Comparison of ENCODE assay signal across 21 mouse cellular contexts in the genomic region with DNA sequence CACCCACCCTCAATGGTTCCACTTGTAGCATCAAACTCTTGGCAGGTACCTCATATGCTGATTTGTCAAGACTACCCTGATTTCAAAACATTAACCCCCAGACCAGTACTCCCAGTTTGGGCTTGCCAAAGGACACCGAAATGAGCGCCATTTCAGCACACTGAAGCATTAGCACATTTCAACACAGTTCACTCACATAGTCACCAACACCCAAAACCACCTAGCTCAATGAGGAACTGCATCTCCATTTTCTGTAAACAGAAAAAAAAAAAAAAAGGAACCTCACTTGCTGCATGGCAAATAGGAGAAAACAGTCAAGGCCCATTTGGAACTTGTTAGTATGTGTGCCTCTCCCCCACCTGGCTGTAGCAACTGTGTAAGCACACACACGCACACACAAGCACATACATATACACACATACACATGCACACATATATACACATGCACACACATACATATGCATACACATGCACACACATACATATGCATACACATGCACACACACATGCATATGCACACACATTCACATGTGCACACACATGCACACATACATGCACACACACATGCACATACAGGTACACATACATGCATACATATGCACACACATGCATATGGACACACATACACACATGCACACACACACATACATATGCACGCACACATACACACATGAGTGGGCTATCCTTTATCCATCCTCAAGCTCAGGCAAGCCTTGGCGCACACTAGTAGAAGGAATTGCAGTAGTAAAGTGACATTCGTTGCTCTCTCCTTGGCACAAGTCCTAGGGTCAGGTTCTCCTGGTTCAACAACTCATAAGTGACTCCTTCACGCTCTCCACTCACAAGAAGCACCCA. TPM values are rescaled to one million over a fixed set of nuclear protein-coding genes. Genes with fewer than 3 reads are reported as not detected.
DNase-seq lines count a peak whose midpoint lies in the region; ATAC-seq and TF ChIP-seq lines count a peak whose summit lies in the region.
"Had no signal": no experiment of that assay in that cellular context is flagged by ENCODE, and none has a peak within 500 bp of the region (broad histone marks: within the 10 kb centered on the region; RNA-seq: fewer than 3 reads in every experiment).

No protein-coding gene starts in this region.

- no peak overlapping the region for H3K9ac ChIP-seq in forebrain, embryonic 14.5 days (ENCODE audit: low read length)
- H3K9ac ChIP-seq in forebrain, embryonic 12.5 days, result no peak overlapping the region
- H3K9ac ChIP-seq in lung, embryonic 16.5 days (ENCODE audit: low read length), result no peak overlapping the region
- H3K9ac ChIP-seq: liver, embryonic 15.5 days; midbrain, embryonic 15.5 days; neural tube, embryonic 12.5 days had no signal

- H3K27me3 ChIP-seq in forebrain, embryonic 14.5 days (replicated peaks; ENCODE audit: control insufficient read depth, insufficient read depth, low read length), result no peaks in the 10 kb centered on the region
- H3K27me3 ChIP-seq in forebrain, embryonic 12.5 days, result no peaks in the 10 kb centered on the region
- H3K27me3 ChIP-seq in lung, embryonic 16.5 days (ENCODE audit: control insufficient read depth, insufficient read depth, low read depth, low read length), result no peaks in the 10 kb centered on the region
- no peaks in the 10 kb centered on the region for H3K27me3 ChIP-seq in megakaryocyte, embryonic 14.5 days (replicated peaks)
- H3K27me3 ChIP-seq: liver, embryonic 15.5 days; midbrain, embryonic 15.5 days; neural tube, embryonic 12.5 days had no signal

- no peak for DNase-seq in forebrain, embryonic 14.5 days (ENCODE audit: low spot score)
- DNase-seq in lung, adult 18-20 months, result no peak
- DNase-seq in urinary bladder, postnatal 14 days (ENCODE audit: low spot score), result no peak
- DNase-seq in layer of hippocampus, postnatal 14 days (ENCODE audit: low spot score in 2 of 2), result no peak
- DNase-seq: adrenal gland, postnatal 36 days; cerebellum, adult 11-12 months; kidney, adult 8-10 months; kidney, postnatal 4 days; layer of hippocampus, postnatal 36 days; spleen, adult 18-20 months; thymus, postnatal 25 days had no signal

- H3K27ac ChIP-seq in forebrain, embryonic 14.5 days (ENCODE audit: low read depth, low read length), result peak overlapping the region; percentile 50; the same call in 1 of the 2 replicates
- no peak overlapping the region for H3K27ac ChIP-seq in forebrain, embryonic 12.5 days
- no peak overlapping the region for H3K27ac ChIP-seq in lung, embryonic 16.5 days (ENCODE audit: low read length)
- peak overlapping the region; percentile 78; the same call in 1 of the 2 replicates for H3K27ac ChIP-seq in bone marrow, adult 2 months (ENCODE audit: control insufficient read depth, insufficient read depth, low read depth, low read length, poor library complexity)
- H3K27ac ChIP-seq: heart, embryonic 10.5 days; limb, embryonic 10.5 days; liver, embryonic 15.5 days; neural tube, embryonic 12.5 days had no signal

- no peaks in the 10 kb centered on the region for H3K9me3 ChIP-seq in forebrain, embryonic 14.5 days (replicated peaks; ENCODE audit: control insufficient read depth, low read length)
- no peaks in the 10 kb centered on the region for H3K9me3 ChIP-seq in forebrain, embryonic 12.5 days
- H3K9me3 ChIP-seq in lung, embryonic 16.5 days (ENCODE audit: control insufficient read depth, low read length), result no peaks in the 10 kb centered on the region
- peaks cover 3% of the 10 kb centered on the region; the same call in 1 of the 2 replicates for H3K9me3 ChIP-seq in megakaryocyte, embryonic 14.5 days
- H3K9me3 ChIP-seq: heart, embryonic 10.5 days; limb, embryonic 10.5 days; liver, embryonic 15.5 days; midbrain, embryonic 15.5 days; neural tube, embryonic 12.5 days had no signal

- ATAC-seq in forebrain, embryonic 14.5 days, result peak; percentile 15; the same call in 1 of the 2 replicates
- no peak for ATAC-seq in forebrain, embryonic 12.5 days (ENCODE audit: low FRiP score)
- 0 out of 2 replicates have a peak, but pooled peaks have one; percentile 10 for ATAC-seq in lung, embryonic 16.5 days (ENCODE audit: low read depth)

- H3K4me1 ChIP-seq in forebrain, embryonic 14.5 days (ENCODE audit: control insufficient read depth, insufficient read depth, low read length), result peaks cover 17% of the 10 kb centered on the region
- H3K4me1 ChIP-seq in forebrain, embryonic 12.5 days, result peaks cover 14% of the 10 kb centered on the region; the same call in 1 of the 2 replicates
- no peaks in the 10 kb centered on the region; the same call in 1 of the 2 replicates for H3K4me1 ChIP-seq in lung, embryonic 16.5 days (replicated peaks; ENCODE audit: control insufficient read depth, insufficient read depth, low read length)
- H3K4me1 ChIP-seq in bone marrow, adult 2 months (ENCODE audit: control insufficient read depth, insufficient read depth, low read length), result peaks cover 5% of the 10 kb centered on the region
- peaks cover 3% of the 10 kb centered on the region; the same call in 1 of the 2 replicates for H3K4me1 ChIP-seq in megakaryocyte, embryonic 14.5 days
- H3K4me1 ChIP-seq: heart, embryonic 10.5 days; liver, embryonic 15.5 days had no signal

- H3K4me3 ChIP-seq in forebrain, embryonic 14.5 days (ENCODE audit: low read depth, low read length), result no peak overlapping the region
- H3K4me3 ChIP-seq in forebrain, embryonic 12.5 days (replicated peaks), result no peak overlapping the region
- H3K4me3 ChIP-seq in lung, embryonic 16.5 days (ENCODE audit: low read length), result no peak overlapping the region
- no peak overlapping the region for H3K4me3 ChIP-seq in bone marrow, adult 2 months (replicated peaks; ENCODE audit: control insufficient read depth, low read depth, low read length)
- H3K4me3 ChIP-seq in megakaryocyte, embryonic 14.5 days (replicated peaks), result peak overlapping the region; percentile 80
- H3K4me3 ChIP-seq: heart, embryonic 10.5 days; limb, embryonic 10.5 days; liver, embryonic 15.5 days; midbrain, embryonic 15.5 days; neural tube, embryonic 12.5 days had no signal

- H3K4me2 ChIP-seq in forebrain, embryonic 14.5 days (ENCODE audit: low read length), result no peak overlapping the region
- H3K4me2 ChIP-seq in forebrain, embryonic 12.5 days, result no peak overlapping the region
- no peak overlapping the region for H3K4me2 ChIP-seq in lung, embryonic 16.5 days (ENCODE audit: low read depth, low read length)
- H3K4me2 ChIP-seq: liver, embryonic 15.5 days; midbrain, embryonic 15.5 days; neural tube, embryonic 12.5 days had no signal

- 73% methylated on average over 7 of the region's 7 CpGs for WGBS in forebrain, embryonic 14.5 days
- WGBS in forebrain, embryonic 12.5 days, result 83% methylated on average over 7 of the region's 7 CpGs
- WGBS in lung, embryonic 16.5 days, result 64% methylated on average over 7 of the region's 7 CpGs
- 56% methylated on average over 7 of the region's 7 CpGs for WGBS in bone marrow, adult 2 months

- TF ChIP-seq POLR2A in bone marrow, adult 2 months (IDR thresholded peaks at IDR 0.05; ENCODE audit: borderline replicate concordance, control insufficient read depth, low read depth, low read length), result no peak

- TF ChIP-seq CTCF in bone marrow, adult 2 months (IDR thresholded peaks at IDR 0.05; ENCODE audit: control insufficient read depth, insufficient read depth, low read length), result no peak

- H3K36me3 ChIP-seq in forebrain, embryonic 14.5 days (ENCODE audit: control insufficient read depth, insufficient read depth, low read length), result no peaks in the 10 kb centered on the region
- no peaks in the 10 kb centered on the region for H3K36me3 ChIP-seq in forebrain, embryonic 12.5 days (replicated peaks)
- no peaks in the 10 kb centered on the region for H3K36me3 ChIP-seq in lung, embryonic 16.5 days (ENCODE audit: control insufficient read depth, insufficient read depth, low read length)
- no peaks in the 10 kb centered on the region for H3K36me3 ChIP-seq in megakaryocyte, embryonic 14.5 days (replicated peaks; ENCODE audit: low read length)
- H3K36me3 ChIP-seq: heart, embryonic 10.5 days; limb, embryonic 10.5 days; liver, embryonic 15.5 days; midbrain, embryonic 15.5 days; neural tube, embryonic 12.5 days had no signal

RNA-seq across cellular contexts. Expression of a gene that starts 14.1 kb away (rescaled TPM):
- polyA plus RNA-seq in forebrain, embryonic 14.5 days (2014; fragmentation: Nextera tagmentation; extraction: Ambion mirVana), result 0.07 and 0.19 TPM in 2 replicates
- polyA plus RNA-seq in forebrain, embryonic 12.5 days (2016; fragmentation: Nextera tagmentation; extraction: Ambion mirVana), result 0.09 TPM in 1 of 2 replicates, not detected in the other
- polyA plus RNA-seq in lung, embryonic 16.5 days (2015; fragmentation: Nextera tagmentation; extraction: Ambion mirVana), result not detected in 2 replicates
- not detected in 2 replicates for polyA plus RNA-seq in bone marrow, adult 2 months (2011; ENCODE audit: insufficient read depth, insufficient read length, low replicate concordance, missing spikeins)
- not detected in 2 replicates for polyA plus RNA-seq in megakaryocyte, embryonic 14.5 days (2012; ENCODE audit: insufficient read depth, low replicate concordance)
- total RNA-seq in layer of hippocampus, postnatal 14 days (2021), result 1 to 10 TPM in 1 of 2 experiments, under 1 TPM in 1; 0.74 to 1.6 TPM
- total RNA-seq: heart, postnatal 4 days had no signal
- polyA plus RNA-seq: heart, embryonic 10.5 days; limb, embryonic 10.5 days; liver, embryonic 15.5 days had no signal

Comparison
In these comparisons a context has a peak if more than half of its experiments do, and no peak if none do; other contexts are left out.
1. H3K27ac ChIP-seq: peak in forebrain, embryonic 14.5 days (single experiment) and bone marrow, adult 2 months (single experiment); none in forebrain, embryonic 12.5 days (single experiment) and lung, embryonic 16.5 days (single experiment).